Mouse (Mus musculus): ENCODE data around the gene Spaar. TPM values are rescaled to one million over a fixed set of nuclear protein-coding genes. Genes with fewer than 3 reads are reported as not detected.

Gene Spaar
- polyA plus RNA-seq, 1 experiment from 2014 or later = not detected

GRCm38 (mm10) chr4:43732171-43732570, 2.3 kb downstream of the Spaar start:
- peaks cover 13% of the 10 kb centered on the region; the same call in 1 of the 2 replicates for H3K4me1 ChIP-seq
- no peak overlapping the region for H3K27ac ChIP-seq
- H3K9ac ChIP-seq = no peak overlapping the region
- H3K9me3 ChIP-seq = no peaks in the 10 kb centered on the region
- H3K36me3 ChIP-seq = no peaks in the 10 kb centered on the region
- WGBS = 25% methylated on average over 1 of the region's 1 CpGs
- no peak overlapping the region for H3K4me2 ChIP-seq (replicated peaks)
- no peak for ATAC-seq (ENCODE audit: insufficient number of reproducible peaks, insufficient read depth, low FRiP score, low TSS enrichment)
- H3K27me3 ChIP-seq = no peaks in the 10 kb centered on the region
- no peak overlapping the region for H3K4me3 ChIP-seq

DNA sequence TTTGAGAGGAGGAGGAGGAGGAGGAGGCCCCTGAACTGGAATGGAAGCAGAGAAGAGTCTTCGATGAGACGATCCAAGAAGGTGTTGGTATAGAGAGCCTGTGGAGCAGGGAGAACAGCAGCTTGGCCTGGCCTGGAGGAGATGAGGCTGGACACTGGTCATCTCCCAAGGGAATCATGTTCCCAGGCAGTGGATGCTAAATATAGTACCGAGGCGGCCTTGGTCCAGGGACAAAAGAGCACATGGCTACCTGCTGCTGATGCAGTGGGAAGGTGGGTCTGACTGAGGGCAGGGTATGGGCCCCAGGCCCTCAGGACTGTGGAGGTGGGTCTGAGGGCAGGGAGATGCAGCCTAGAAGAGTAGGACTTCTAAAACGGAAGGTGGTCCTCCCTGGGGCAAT, 3.4 kb downstream of the Spaar start:
- no peaks in the 10 kb centered on the region for H3K36me3 ChIP-seq
- 83% methylated on average over 5 of the region's 5 CpGs for WGBS
- no peak overlapping the region for H3K4me2 ChIP-seq (replicated peaks)
- peaks cover 10% of the 10 kb centered on the region; the same call in 1 of the 2 replicates for H3K4me1 ChIP-seq
- H3K9ac ChIP-seq = no peak overlapping the region
- no peak overlapping the region for H3K27ac ChIP-seq
- no peak for ATAC-seq (ENCODE audit: insufficient number of reproducible peaks, insufficient read depth, low FRiP score, low TSS enrichment)
- H3K4me3 ChIP-seq = no peak overlapping the region
- H3K9me3 ChIP-seq = no peaks in the 10 kb centered on the region
- H3K27me3 ChIP-seq = no peaks in the 10 kb centered on the region

GRCm38 (mm10) chr4:43737144-43737543, 7.3 kb downstream of the Spaar start:
- H3K9ac ChIP-seq = no peak overlapping the region
- no peak for ATAC-seq (ENCODE audit: insufficient number of reproducible peaks, insufficient read depth, low FRiP score, low TSS enrichment)
- H3K4me2 ChIP-seq (replicated peaks) = no peak overlapping the region
- 44% methylated on average over 6 of the region's 6 CpGs for WGBS
- no peaks in the 10 kb centered on the region for H3K36me3 ChIP-seq
- no peak overlapping the region for H3K4me3 ChIP-seq
- H3K4me1 ChIP-seq = no peaks in the 10 kb centered on the region
- no peak overlapping the region for H3K27ac ChIP-seq
- no peaks in the 10 kb centered on the region for H3K27me3 ChIP-seq
- no peaks in the 10 kb centered on the region for H3K9me3 ChIP-seq

GRCm38 (mm10) chr4:43738989-43739674, 9.3 kb downstream of the Spaar start:
- no peak overlapping the region for H3K4me2 ChIP-seq (replicated peaks)
- H3K27me3 ChIP-seq = no peaks in the 10 kb centered on the region
- H3K9me3 ChIP-seq = no peaks in the 10 kb centered on the region

GRCm38 (mm10) chr4:43741526-43741925, 11.7 kb downstream of the Spaar start:
- no peaks in the 10 kb centered on the region for H3K4me1 ChIP-seq
- WGBS = 57% methylated on average over 5 of the region's 5 CpGs
- no peaks in the 10 kb centered on the region for H3K9me3 ChIP-seq
- no peak overlapping the region for H3K4me3 ChIP-seq
- H3K27me3 ChIP-seq = no peaks in the 10 kb centered on the region
- no peaks in the 10 kb centered on the region for H3K36me3 ChIP-seq
- H3K9ac ChIP-seq = no peak overlapping the region
- ATAC-seq (ENCODE audit: insufficient number of reproducible peaks, insufficient read depth, low FRiP score, low TSS enrichment) = no peak
- no peak overlapping the region for H3K27ac ChIP-seq
- H3K4me2 ChIP-seq (replicated peaks) = no peak overlapping the region

More at GRCm38 (mm10) chr4:43738989-43739674, 9.3 kb downstream of the Spaar start:
- Histone ChIP-seq H3K4me3 (no peak overlapping the region), H3K36me3 (no peaks in the 10 kb centered on the region), H3K4me1 (no peaks in the 10 kb centered on the region), H3K27ac (no peak overlapping the region), H3K9ac (no peak overlapping the region)
- 74% methylated on average over 8 of the region's 8 CpGs for WGBS
- no peak for ATAC-seq (ENCODE audit: insufficient number of reproducible peaks, insufficient read depth, low FRiP score, low TSS enrichment)

- Histone ChIP-seq H3K36me3 (no peaks in the 10 kb centered on the region), H3K9ac (no peak overlapping the region), H3K27ac (no peak overlapping the region), H3K4me3 (no peak overlapping the region), H3K9me3 (no peaks in the 10 kb centered on the region), H3K4me1 (no peaks in the 10 kb centered on the region), H3K27me3 (no peaks in the 10 kb centered on the region), H3K4me2 (replicated peaks) (no peak overlapping the region)
- WGBS = 28% methylated on average over 4 of the region's 4 CpGs
- ATAC-seq (ENCODE audit: insufficient number of reproducible peaks, insufficient read depth, low FRiP score, low TSS enrichment) = no peak
These were observed 12.8 kb downstream of the Spaar start for GRCm38 (mm10) chr4:43742637-43743036.

GRCm38 (mm10) chr4:43743099-43743498, 13.3 kb downstream of the Spaar start:
- whole genome bisulfite sequencing = 38% methylated on average over 1 of the region's 1 CpGs

DNA sequence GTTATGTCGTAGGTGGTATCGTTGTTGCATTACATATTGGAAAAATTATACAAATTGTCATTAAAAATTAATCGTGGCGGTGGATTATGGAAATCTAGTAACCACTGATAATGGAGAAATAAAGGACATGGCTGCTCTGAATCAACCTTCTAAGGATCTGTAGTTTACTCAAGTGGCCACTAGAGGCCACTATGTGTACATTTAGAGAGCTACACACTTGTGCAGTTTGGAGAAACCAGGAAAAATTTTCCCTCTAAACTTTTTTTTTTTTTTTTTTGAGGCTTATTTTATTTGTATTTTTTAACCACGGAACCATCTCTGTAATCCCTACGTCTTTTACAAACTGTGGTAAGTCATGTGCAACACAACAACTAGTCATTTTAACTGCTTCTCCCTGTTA, 15.4 kb downstream of the Spaar start:
- no peak for ATAC-seq (ENCODE audit: insufficient number of reproducible peaks, insufficient read depth, low FRiP score, low TSS enrichment)
- Histone ChIP-seq H3K9ac (no peak overlapping the region), H3K27me3 (no peaks in the 10 kb centered on the region), H3K4me3 (no peak overlapping the region), H3K9me3 (no peaks in the 10 kb centered on the region), H3K27ac (no peak overlapping the region), H3K36me3 (no peaks in the 10 kb centered on the region), H3K4me1 (no peaks in the 10 kb centered on the region), H3K4me2 (replicated peaks) (no peak overlapping the region)
- 13% methylated on average over 6 of the region's 6 CpGs for WGBS

More at GRCm38 (mm10) chr4:43743099-43743498, 13.3 kb downstream of the Spaar start:
- H3K36me3 ChIP-seq = no peaks in the 10 kb centered on the region
- no peaks in the 10 kb centered on the region for H3K4me1 ChIP-seq
- ATAC-seq (ENCODE audit: insufficient number of reproducible peaks, insufficient read depth, low FRiP score, low TSS enrichment) = no peak
- H3K4me2 ChIP-seq (replicated peaks) = no peak overlapping the region
- H3K27me3 ChIP-seq = no peaks in the 10 kb centered on the region
- no peak overlapping the region; the same call in 1 of the 2 replicates for H3K9ac ChIP-seq
- H3K27ac ChIP-seq = no peak overlapping the region
- H3K4me3 ChIP-seq = no peak overlapping the region
- no peaks in the 10 kb centered on the region for H3K9me3 ChIP-seq

GRCm38 (mm10) chr4:43757213-43757612, 27.4 kb downstream of the Spaar start:
- H3K27me3 ChIP-seq = no peaks in the 10 kb centered on the region
- no peaks in the 10 kb centered on the region for H3K9me3 ChIP-seq
- 77% methylated on average over 6 of the region's 6 CpGs for WGBS
- H3K36me3 ChIP-seq = no peaks in the 10 kb centered on the region
- no peak overlapping the region for H3K4me2 ChIP-seq (replicated peaks)
- peaks cover 10% of the 10 kb centered on the region; the same call in 1 of the 2 replicates for H3K4me1 ChIP-seq
- no peak for ATAC-seq (ENCODE audit: insufficient number of reproducible peaks, insufficient read depth, low FRiP score, low TSS enrichment)
- H3K9ac ChIP-seq = no peak overlapping the region
- H3K27ac ChIP-seq = no peak overlapping the region
- H3K4me3 ChIP-seq = no peak overlapping the region

DNA sequence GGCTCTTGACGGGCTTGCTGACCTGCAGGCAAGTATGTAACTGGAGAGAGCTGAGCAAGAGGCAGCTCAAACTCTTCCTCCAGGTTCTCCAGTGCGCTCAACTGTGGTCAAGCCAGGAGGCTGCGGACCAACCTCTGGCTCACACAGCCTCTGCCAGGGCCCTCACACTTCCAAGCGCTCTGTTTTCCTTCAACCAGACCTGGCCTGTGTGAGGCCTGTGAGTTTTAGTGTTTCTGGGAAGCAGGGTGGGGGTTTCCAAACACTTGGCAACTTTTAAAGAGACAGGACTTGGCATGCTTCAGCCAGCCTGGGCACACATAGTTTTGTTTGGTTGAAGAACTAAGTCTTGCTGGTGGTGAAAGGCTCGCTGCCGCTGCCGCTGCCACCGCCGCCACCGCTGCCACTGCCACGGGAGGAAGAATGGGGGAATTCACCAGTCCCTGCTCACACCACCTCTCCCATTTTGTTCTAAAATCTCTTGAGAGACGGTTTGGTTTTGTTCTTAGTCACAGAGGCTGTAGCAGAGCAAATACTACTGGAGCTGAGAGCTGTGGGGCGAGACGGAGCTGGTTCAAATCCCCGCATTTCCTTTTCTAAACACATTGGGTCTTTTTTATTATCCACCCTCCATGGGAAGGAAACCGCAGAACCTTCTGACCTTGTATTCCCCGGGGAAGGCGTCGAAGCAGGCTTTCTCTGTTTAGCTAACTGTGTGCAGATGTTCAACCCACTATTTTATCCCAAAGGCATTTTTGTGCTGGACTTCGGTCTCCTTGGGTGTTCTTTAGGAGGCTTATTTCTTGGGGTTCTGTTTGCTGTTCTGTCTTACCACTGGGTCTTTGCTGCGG, 30.0 kb downstream of the Spaar start:
- WGBS = 47% methylated on average over 21 of the region's 21 CpGs
- Histone ChIP-seq H3K4me3 (no peak overlapping the region), H3K27ac (no peak overlapping the region), H3K9me3 (no peaks in the 10 kb centered on the region), H3K36me3 (no peaks in the 10 kb centered on the region), H3K4me1 (peaks cover 10% of the 10 kb centered on the region; the same call in 1 of the 2 replicates), H3K27me3 (no peaks in the 10 kb centered on the region), H3K4me2 (replicated peaks) (no peak overlapping the region), H3K9ac (no peak overlapping the region)
- no peak for ATAC-seq (ENCODE audit: insufficient number of reproducible peaks, insufficient read depth, low FRiP score, low TSS enrichment)

- H3K4me1 ChIP-seq = peaks cover 10% of the 10 kb centered on the region; the same call in 1 of the 2 replicates
These were observed 30.6 kb downstream of the Spaar start for GRCm38 (mm10) chr4:43760460-43760859.

GRCm38 (mm10) chr4:43761336-43761735, 31.5 kb downstream of the Spaar start:
- Histone ChIP-seq H3K9ac (no peak overlapping the region), H3K27ac (no peak overlapping the region), H3K4me3 (no peak overlapping the region), H3K9me3 (no peaks in the 10 kb centered on the region), H3K27me3 (no peaks in the 10 kb centered on the region), H3K4me2 (replicated peaks) (no peak overlapping the region), H3K36me3 (no peaks in the 10 kb centered on the region), H3K4me1 (peaks cover 10% of the 10 kb centered on the region; the same call in 1 of the 2 replicates)
- 72% methylated on average over 2 of the region's 2 CpGs for WGBS
- no peak for ATAC-seq (ENCODE audit: insufficient number of reproducible peaks, insufficient read depth, low FRiP score, low TSS enrichment)

More at GRCm38 (mm10) chr4:43760460-43760859, 30.6 kb downstream of the Spaar start:
- no peaks in the 10 kb centered on the region for H3K9me3 ChIP-seq
- H3K27ac ChIP-seq = no peak overlapping the region
- no peak for ATAC-seq (ENCODE audit: insufficient number of reproducible peaks, insufficient read depth, low FRiP score, low TSS enrichment)
- 69% methylated on average over 10 of the region's 10 CpGs for WGBS
- H3K27me3 ChIP-seq = no peaks in the 10 kb centered on the region
- no peak overlapping the region for H3K9ac ChIP-seq
- no peak overlapping the region for H3K4me3 ChIP-seq
- no peak overlapping the region for H3K4me2 ChIP-seq (replicated peaks)
- no peaks in the 10 kb centered on the region for H3K36me3 ChIP-seq

Measured in embryonic facial prominence, embryonic 12.5 days (tissue).